Mouse (Mus musculus): ENCODE measurements around the gene Cope. TPM values are rescaled to one million over a fixed set of nuclear protein-coding genes. Genes with fewer than 3 reads are reported as not detected.

Gene Cope
- total and polyA plus RNA-seq, 2 experiments from 2014 or later = 154 to 295 TPM

DNA sequence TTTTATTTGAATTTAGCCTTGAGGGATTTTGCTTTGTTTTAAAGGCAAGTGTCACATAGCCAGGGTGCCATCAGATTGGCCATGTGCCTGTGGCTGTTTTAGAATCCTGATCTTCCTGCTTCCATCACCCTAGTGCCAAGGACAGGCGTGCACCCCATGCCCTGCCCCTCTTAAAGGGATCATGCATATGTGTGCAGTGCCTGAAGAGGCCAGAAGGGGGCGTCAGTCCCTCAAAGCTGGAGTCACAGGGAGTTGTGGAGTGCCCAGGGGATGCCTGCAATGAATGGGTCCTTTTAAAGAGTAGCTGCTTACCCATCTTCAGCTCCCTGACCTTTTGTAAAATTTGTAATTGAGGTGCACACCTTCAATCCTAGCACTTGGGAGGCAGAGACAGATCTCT lies 7.0 kb downstream of the Cope start:
- Histone ChIP-seq H3K4me1 (ENCODE audit: control insufficient read depth, insufficient read depth) (no peaks in the 10 kb centered on the region), H3K9me3 (replicated peaks; ENCODE audit: control insufficient read depth, low read length) (no peaks in the 10 kb centered on the region), H3K4me3 (ENCODE audit: low read depth, low read length) (no peak overlapping the region), H3K27me3 (ENCODE audit: control insufficient read depth, insufficient read depth, low read length) (no peaks in the 10 kb centered on the region), H3K27ac (ENCODE audit: low read depth) (no peak overlapping the region), H3K36me3 (replicated peaks; ENCODE audit: control insufficient read depth, insufficient read depth, low read length) (peaks cover 84% of the 10 kb centered on the region), H3K4me2 (ENCODE audit: low read depth, low read length) (no peak overlapping the region), H3K9ac (replicated peaks; ENCODE audit: low read depth, low read length) (no peak overlapping the region)
- 41% methylated on average over 2 of the region's 2 CpGs for WGBS
- DNase-seq (ENCODE audit: low spot score) (no peak), ATAC-seq (ENCODE audit: insufficient read depth, low read depth) (no peak)
- TF ChIP-seq EP300 (IDR thresholded peaks at IDR 0.05; ENCODE audit: low read depth) (no peak), CTCF (IDR thresholded peaks at IDR 0.05; ENCODE audit: low read depth) (peak; percentile 45)

GRCm38 (mm10) chr8:70313399-70313798 lies 11.1 kb downstream of the Cope start:
- peaks cover 47% of the 10 kb centered on the region for H3K36me3 ChIP-seq (replicated peaks; ENCODE audit: control insufficient read depth, insufficient read depth, low read length)
- WGBS = 34% methylated on average over 2 of the region's 2 CpGs

GRCm38 (mm10) chr8:70315624-70316510 lies 13.5 kb downstream of the Cope start, which contains the start of gene Cers1:
Cers1 (plus strand) TSS chr8:70315775.
- H3K4me1 ChIP-seq (ENCODE audit: control insufficient read depth, insufficient read depth) = peaks cover 9% of the 10 kb centered on the region; the same call in 1 of the 2 replicates
- no peak within 1 kb of the TSS for H3K27ac ChIP-seq (ENCODE audit: low read depth)
- peak within 1 kb of the TSS; percentile 87 for H3K4me2 ChIP-seq (ENCODE audit: low read depth, low read length)
- TF ChIP-seq CTCF (IDR thresholded peaks at IDR 0.05; ENCODE audit: low read depth) (no peak), EP300 (IDR thresholded peaks at IDR 0.05; ENCODE audit: low read depth) (no peak)
- ATAC-seq (ENCODE audit: insufficient read depth, low read depth) (peak; percentile 45), DNase-seq (ENCODE audit: low spot score) (no peak)
- peak within 1 kb of the TSS; percentile 43; the same call in 1 of the 2 replicates for H3K9ac ChIP-seq (replicated peaks; ENCODE audit: low read depth, low read length)
- H3K27me3 ChIP-seq (ENCODE audit: control insufficient read depth, insufficient read depth, low read length) = peaks cover 10% of the 10 kb centered on the region; the same call in 1 of the 2 replicates
- whole genome bisulfite sequencing = 3% methylated on average over 66 of the region's 66 CpGs
- no peaks in the 10 kb centered on the region for H3K9me3 ChIP-seq (replicated peaks; ENCODE audit: control insufficient read depth, low read length)
- peak within 1 kb of the TSS; percentile 57 for H3K4me3 ChIP-seq (ENCODE audit: low read depth, low read length)
- peaks cover 27% of the 10 kb centered on the region for H3K36me3 ChIP-seq (replicated peaks; ENCODE audit: control insufficient read depth, insufficient read depth, low read length)

More at GRCm38 (mm10) chr8:70313399-70313798, 11.1 kb downstream of the Cope start:
- no peak overlapping the region for H3K4me2 ChIP-seq (ENCODE audit: low read depth, low read length)
- H3K4me1 ChIP-seq (ENCODE audit: control insufficient read depth, insufficient read depth) = peaks cover 9% of the 10 kb centered on the region; the same call in 1 of the 2 replicates
- H3K27me3 ChIP-seq (ENCODE audit: control insufficient read depth, insufficient read depth, low read length) = peaks cover 10% of the 10 kb centered on the region; the same call in 1 of the 2 replicates
- no peak overlapping the region for H3K27ac ChIP-seq (ENCODE audit: low read depth)
- no peaks in the 10 kb centered on the region for H3K9me3 ChIP-seq (replicated peaks; ENCODE audit: control insufficient read depth, low read length)
- no peak for TF ChIP-seq EP300 (IDR thresholded peaks at IDR 0.05; ENCODE audit: low read depth)
- TF ChIP-seq CTCF (IDR thresholded peaks at IDR 0.05; ENCODE audit: low read depth) = no peak
- DNase-seq (ENCODE audit: low spot score) = no peak
- no peak for ATAC-seq (ENCODE audit: insufficient read depth, low read depth)
- no peak overlapping the region for H3K9ac ChIP-seq (replicated peaks; ENCODE audit: low read depth, low read length)
- no peak overlapping the region for H3K4me3 ChIP-seq (ENCODE audit: low read depth, low read length)

GRCm38 (mm10) chr8:70316511-70317504 lies 14.5 kb downstream of the Cope start:
- no peaks in the 10 kb centered on the region for H3K9me3 ChIP-seq (replicated peaks; ENCODE audit: control insufficient read depth, low read length)
- TF ChIP-seq CTCF (IDR thresholded peaks at IDR 0.05; ENCODE audit: low read depth) (no peak), EP300 (IDR thresholded peaks at IDR 0.05; ENCODE audit: low read depth) (no peak)
- no peak overlapping the region for H3K27ac ChIP-seq (ENCODE audit: low read depth)
- WGBS = 32% methylated on average over 15 of the region's 15 CpGs
- 0 out of 2 replicates have a peak, but pooled peaks have one; percentile 5 for ATAC-seq (ENCODE audit: insufficient read depth, low read depth)
- H3K36me3 ChIP-seq (replicated peaks; ENCODE audit: control insufficient read depth, insufficient read depth, low read length) = peaks cover 18% of the 10 kb centered on the region
- no peak for DNase-seq (ENCODE audit: low spot score)
- peak overlapping the region; percentile 87; the same call in 1 of the 2 replicates for H3K4me2 ChIP-seq (ENCODE audit: low read depth, low read length)
- H3K4me1 ChIP-seq (ENCODE audit: control insufficient read depth, insufficient read depth) = peaks cover 9% of the 10 kb centered on the region; the same call in 1 of the 2 replicates
- H3K4me3 ChIP-seq (ENCODE audit: low read depth, low read length) = no peak overlapping the region
- H3K27me3 ChIP-seq (ENCODE audit: control insufficient read depth, insufficient read depth, low read length) = peaks cover 10% of the 10 kb centered on the region; the same call in 1 of the 2 replicates
- no peak overlapping the region for H3K9ac ChIP-seq (replicated peaks; ENCODE audit: low read depth, low read length)

DNA sequence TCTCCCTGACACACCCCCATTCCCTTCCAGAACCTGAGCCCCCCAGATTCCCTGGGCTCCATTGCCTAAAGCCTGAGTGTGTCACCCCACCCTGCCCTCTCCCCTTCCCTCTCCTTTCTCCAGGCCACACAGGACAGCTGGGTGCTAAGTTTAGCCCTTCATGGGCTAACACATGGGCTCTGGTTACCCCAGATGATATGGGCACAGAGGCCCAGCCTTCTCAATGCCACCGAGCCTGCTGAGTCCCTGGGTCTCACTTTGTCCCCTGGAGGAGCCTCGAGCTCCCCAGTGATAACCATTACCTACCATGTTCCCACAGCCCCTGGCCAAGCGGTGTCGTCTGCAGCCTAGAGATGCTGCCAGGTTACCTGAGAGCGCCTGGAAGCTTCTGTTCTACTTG lies 15.6 kb downstream of the Cope start:
- no peak overlapping the region for H3K9ac ChIP-seq (replicated peaks; ENCODE audit: low read depth, low read length)
- no peak overlapping the region for H3K4me2 ChIP-seq (ENCODE audit: low read depth, low read length)
- H3K4me1 ChIP-seq (ENCODE audit: control insufficient read depth, insufficient read depth) = peaks cover 9% of the 10 kb centered on the region; the same call in 1 of the 2 replicates
- no peak for DNase-seq (ENCODE audit: low spot score)
- no peaks in the 10 kb centered on the region for H3K9me3 ChIP-seq (replicated peaks; ENCODE audit: control insufficient read depth, low read length)
- no peak overlapping the region for H3K27ac ChIP-seq (ENCODE audit: low read depth)
- 78% methylated on average over 5 of the region's 5 CpGs for WGBS
- no peak for ATAC-seq (ENCODE audit: insufficient read depth, low read depth)
- H3K36me3 ChIP-seq (replicated peaks; ENCODE audit: control insufficient read depth, insufficient read depth, low read length) = peaks cover 10% of the 10 kb centered on the region
- no peak overlapping the region for H3K4me3 ChIP-seq (ENCODE audit: low read depth, low read length)
- H3K27me3 ChIP-seq (ENCODE audit: control insufficient read depth, insufficient read depth, low read length) = peaks cover 10% of the 10 kb centered on the region; the same call in 1 of the 2 replicates
- no peak for TF ChIP-seq CTCF (IDR thresholded peaks at IDR 0.05; ENCODE audit: low read depth)
- TF ChIP-seq EP300 (IDR thresholded peaks at IDR 0.05; ENCODE audit: low read depth) = no peak
